Mouse (Mus musculus) C2C12 (cell line): ENCODE measurements at regions not wholly inside any gene's neighbourhood (a gene's known extent, or its start where the extent isn't known, plus 50 kb on each side); places are given as distances from the start of the nearest gene placed in this dataset.

Experiments used
- CTCF ChIP-seq: IDR thresholded peaks from one replicate; pipeline ENCODE4 v1.5.1; 2011; ENCODE audit not compliant: control insufficient read depth, insufficient read depth, insufficient read length
- MAX ChIP-seq: IDR thresholded peaks from one replicate; pipeline ENCODE4 v1.6.1; 2011; ENCODE audit warnings: mild to moderate bottlenecking, control low read depth
- MYOD1 ChIP-seq: IDR thresholded peaks from one replicate; pipeline ENCODE4 v1.6.1; 2011; ENCODE audit warnings: low read depth; ENCODE audit not compliant: control insufficient read depth, insufficient read length

GRCm38 (mm10) chr7:71457409-71458103, 106.3 kb upstream of the Gm10295 start:
- no peak for TF ChIP-seq MAX
- no peak for TF ChIP-seq CTCF
- no peak for TF ChIP-seq MYOD1
